Mouse (Mus musculus) inflammation-experienced regulatory T-cells, adult 16 weeks (primary cell): ENCODE measurements around the gene Ramp3. TPM values are rescaled to one million over a fixed set of nuclear protein-coding genes. Genes with fewer than 3 reads are reported as not detected.

Experiments used
- polyA plus RNA-seq: library from polyadenylated mRNA; unstranded; fragments of 100-300 nt; shearing (Covaris generic); gene quantifications from one replicate; pipeline ENCODE4 v1.2.1, GENCODE M21; 2017

Gene Ramp3
- polyA plus RNA-seq, result 7.6 TPM

DNA sequence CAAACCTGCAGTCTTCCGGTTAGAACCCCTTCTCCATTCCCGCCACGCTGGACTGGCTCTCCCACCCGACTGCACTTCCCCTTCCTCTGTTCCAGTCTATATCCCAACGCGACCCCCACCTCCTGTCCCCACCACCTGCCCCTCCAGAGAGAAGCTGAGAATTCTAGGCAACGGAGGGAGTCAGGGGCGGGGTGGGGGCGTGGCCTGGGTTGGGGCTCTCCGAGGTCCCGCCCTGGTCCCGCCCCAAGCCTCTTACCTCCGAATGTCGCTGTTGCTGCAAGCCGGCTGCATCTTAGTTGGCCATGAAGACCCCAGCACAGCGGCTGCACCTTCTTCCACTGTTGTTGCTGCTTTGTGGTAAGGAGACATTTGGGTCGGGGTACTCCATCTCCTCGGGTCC is at the start of gene Ramp3:
Gene Ramp3, plus strand, starts transcription at position 251 of the 400 bp plus-strand sequence.

DNA sequence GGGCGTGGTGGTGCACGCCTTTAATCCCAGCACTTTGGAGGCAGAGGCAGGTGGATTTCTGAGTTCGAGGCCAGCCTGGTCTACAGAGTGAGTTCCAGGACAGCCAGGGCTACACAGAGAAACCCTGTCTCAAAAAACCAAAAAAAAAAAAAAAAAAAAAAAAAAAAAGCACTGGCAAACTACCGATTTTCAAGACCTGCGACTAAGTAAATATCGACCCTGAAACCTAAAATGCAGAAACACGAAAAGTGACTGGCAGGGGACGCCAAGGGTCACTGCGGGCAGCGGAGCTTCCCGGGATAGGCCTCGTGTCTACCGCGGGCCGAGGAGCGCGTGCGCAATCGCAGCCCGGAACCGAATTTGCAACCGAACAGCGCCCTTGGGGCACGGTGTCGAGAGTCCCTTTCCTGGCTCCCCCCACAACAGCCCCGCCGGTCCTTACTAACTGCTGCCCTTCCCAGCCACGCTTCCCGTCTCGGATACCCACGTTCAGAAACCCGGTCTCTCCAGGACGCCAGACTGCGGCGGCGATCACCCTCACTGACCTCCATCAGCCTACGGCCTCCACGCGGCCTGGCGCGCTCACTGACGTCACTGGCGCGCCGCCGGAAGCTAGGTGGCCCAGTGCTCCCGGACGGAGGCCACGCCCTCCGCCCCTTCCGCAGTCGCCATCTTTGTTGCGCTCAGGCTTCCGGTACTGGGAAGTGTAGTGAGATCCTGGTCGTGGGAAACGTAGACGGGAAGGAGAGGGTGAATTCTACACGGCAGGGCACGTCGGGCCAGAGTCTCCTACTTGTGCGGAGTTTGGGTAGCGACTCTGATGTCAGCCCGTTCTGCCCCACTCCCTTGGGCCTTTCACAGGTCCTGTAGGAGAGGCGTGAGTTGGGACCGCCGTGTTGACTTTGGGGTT is 32.6 kb upstream of the Ramp3 start, which contains the start of gene Tbrg4:
Gene Tbrg4, minus strand, starts transcription at position 590 of the 910 bp plus-strand sequence.

DNA sequence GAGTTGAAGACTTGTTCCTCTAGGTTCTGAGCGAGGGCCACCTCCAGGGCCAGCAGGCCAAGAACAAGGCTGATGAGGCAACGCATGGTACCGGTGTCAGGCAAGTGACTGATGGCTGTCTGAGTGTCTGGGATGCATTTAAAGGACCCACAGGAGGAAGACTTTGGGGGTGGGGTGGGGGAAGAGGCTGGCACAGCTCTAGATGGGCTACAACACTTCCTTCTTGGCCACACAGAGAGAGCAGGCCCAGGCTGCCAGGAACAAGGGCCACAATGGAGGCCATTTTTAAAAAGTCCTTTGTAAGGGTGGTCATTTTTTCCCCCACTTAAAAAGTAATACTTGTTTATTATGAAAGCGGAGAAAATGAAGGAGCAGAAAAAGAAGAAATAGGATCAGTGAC is 19.8 kb upstream of the Ramp3 start, which contains the start of gene Wap:
Gene Wap, minus strand, starts transcription at position 101 of the 400 bp plus-strand sequence.

Other genes with a start within 250 kb of the Ramp3 start
- gene Ppia, start 243.1 kb upstream of the Ramp3 start, polyA plus RNA-seq, result 4,290 TPM
- gene H2afv, start 214.1 kb upstream of the Ramp3 start, polyA plus RNA-seq, result 172 TPM
- gene Purb, start 182.6 kb upstream of the Ramp3 start, polyA plus RNA-seq, result 7.6 TPM
- gene Myo1g, start 137.6 kb upstream of the Ramp3 start, polyA plus RNA-seq, result 216 TPM
- 382 TPM for gene Ccm2, start 111.6 kb upstream of the Ramp3 start, polyA plus RNA-seq
- gene Nacad, start 52.5 kb upstream of the Ramp3 start, polyA plus RNA-seq, result 1.6 TPM
- 13.4 TPM for gene Tbrg4, start 32.5 kb upstream of the Ramp3 start, polyA plus RNA-seq
- not detected for gene Wap, start 19.9 kb upstream of the Ramp3 start, polyA plus RNA-seq
- gene Gm11983, start 179.1 kb downstream of the Ramp3 start, polyA plus RNA-seq, result not detected